Mouse (Mus musculus): Measurements from ENCODE around the gene Cacng6.

The Cacng6 gene

GRCm38 (mm10) chr7:3419941-3420340, 4.1 kb upstream of the Cacng6 start:
- in situ Hi-C loops (cut with MboI, MseI) = no loop called here

- in situ Hi-C loops (cut with MboI, MseI) = no loop called here
Observed at GRCm38 (mm10) chr7:3420466-3420865, 3.5 kb upstream of the Cacng6 start.

GRCm38 (mm10) chr7:3421297-3421696, 2.7 kb upstream of the Cacng6 start:
- in situ Hi-C loops (cut with MboI, MseI) = no loop called here

GRCm38 (mm10) chr7:3422051-3422450, 1.9 kb upstream of the Cacng6 start:
- in situ Hi-C loops (cut with MboI, MseI) = no loop called here

GRCm38 (mm10) chr7:3423430-3423829, 565 bp upstream of the Cacng6 start:
- in situ Hi-C loops (cut with MboI, MseI) = no loop called here

- in situ Hi-C loops (cut with MboI, MseI) = no loop called here
Observed at GRCm38 (mm10) chr7:3425141-3425540, 1.1 kb downstream of the Cacng6 start.

GRCm38 (mm10) chr7:3430161-3430560, 6.2 kb downstream of the Cacng6 start:
- in situ Hi-C loops (cut with MboI, MseI) = no loop called here

- in situ Hi-C loops (cut with MboI, MseI) = no loop called here
Observed at GRCm38 (mm10) chr7:3432066-3432465, 8.1 kb downstream of the Cacng6 start.

- in situ Hi-C loops (cut with MboI, MseI) = no loop called here
Observed at GRCm38 (mm10) chr7:3437941-3438340, 13.9 kb downstream of the Cacng6 start.

- in situ Hi-C loops (cut with MboI, MseI) = loop anchor here (5.0 to 10.0 kb wide), 2 partner anchors 152 to 215 kb away; no protein-coding TSS in a partner anchor
Observed at GRCm38 (mm10) chr7:3439984-3440383, 16.0 kb downstream of the Cacng6 start.

- in situ Hi-C loops (cut with MboI, MseI) = loop anchor here (5.0 to 10.0 kb wide), 2 partner anchors 152 to 216 kb away; no protein-coding TSS in a partner anchor
Observed at GRCm38 (mm10) chr7:3440526-3440925, 16.5 kb downstream of the Cacng6 start.

GRCm38 (mm10) chr7:3442476-3443062, 18.6 kb downstream of the Cacng6 start:
- in situ Hi-C loops (cut with MboI, MseI) = loop anchor here (5.0 to 10.0 kb wide), 2 partner anchors 150 to 218 kb away; no protein-coding TSS in a partner anchor

GRCm38 (mm10) chr7:3444678-3445077, 20.7 kb downstream of the Cacng6 start:
- in situ Hi-C loops (cut with MboI, MseI) = loop anchor here (5.0 to 10.0 kb wide), 2 partner anchors 148 to 220 kb away; no protein-coding TSS in a partner anchor

- in situ Hi-C loops (cut with MboI, MseI) = loop anchor here (10.0 kb wide), 1 partner anchor 222 kb away; no protein-coding TSS in a partner anchor
Observed at GRCm38 (mm10) chr7:3446584-3446983, 22.6 kb downstream of the Cacng6 start.

- in situ Hi-C loops (cut with MboI, MseI) = loop anchor here (10.0 kb wide), 1 partner anchor 222 kb away; no protein-coding TSS in a partner anchor
Observed at GRCm38 (mm10) chr7:3447026-3447425, 23.0 kb downstream of the Cacng6 start.

- in situ Hi-C loops (cut with MboI, MseI) = loop anchor here (10.0 kb wide), 1 partner anchor 224 kb away; no protein-coding TSS in a partner anchor
Observed at GRCm38 (mm10) chr7:3448737-3449454, 24.9 kb downstream of the Cacng6 start.

GRCm38 (mm10) chr7:3450671-3451070, 26.7 kb downstream of the Cacng6 start:
- in situ Hi-C loops (cut with MboI, MseI) = no loop called here

GRCm38 (mm10) chr7:3451161-3451560, 27.2 kb downstream of the Cacng6 start:
- in situ Hi-C loops (cut with MboI, MseI) = no loop called here

GRCm38 (mm10) chr7:3452821-3453485, 29.0 kb downstream of the Cacng6 start:
- in situ Hi-C loops (cut with MboI, MseI) = no loop called here

GRCm38 (mm10) chr7:3453486-3454183, 29.6 kb downstream of the Cacng6 start:
- in situ Hi-C loops (cut with MboI, MseI) = no loop called here

- in situ Hi-C loops (cut with MboI, MseI) = no loop called here
Observed at GRCm38 (mm10) chr7:3457111-3457840, 33.3 kb downstream of the Cacng6 start.
